Mouse (Mus musculus) naive thymus-derived CD4-positive, alpha-beta T cell, adult 2 months (primary cell): ENCODE measurements at regions not wholly inside any gene's neighbourhood (a gene's known extent, or its start where the extent isn't known, plus 50 kb on each side); places are given as distances from the start of the nearest gene placed in this dataset.

Experiments
- DNase-seq: peaks from one replicate; pipeline ENCODE4 v3.0.0-alpha.2; 2011; ENCODE audit warnings: low read depth

- DNase-seq, result no peak
Measured at GRCm38 (mm10) chr15:69389575-69389974, 2888.9 kb upstream of the Lrrc6 start.

GRCm38 (mm10) chr15:69387466-69387865 is 2886.8 kb upstream of the Lrrc6 start:
- no peak for DNase-seq

GRCm38 (mm10) chr15:69365440-69365839 is 2864.7 kb upstream of the Lrrc6 start:
- DNase-seq, result no peak

- no peak for DNase-seq
Measured at GRCm38 (mm10) chr15:69350053-69350739, 2849.5 kb upstream of the Lrrc6 start.

- DNase-seq, result no peak
Measured at GRCm38 (mm10) chr15:69346065-69346464, 2845.4 kb upstream of the Lrrc6 start.

DNA sequence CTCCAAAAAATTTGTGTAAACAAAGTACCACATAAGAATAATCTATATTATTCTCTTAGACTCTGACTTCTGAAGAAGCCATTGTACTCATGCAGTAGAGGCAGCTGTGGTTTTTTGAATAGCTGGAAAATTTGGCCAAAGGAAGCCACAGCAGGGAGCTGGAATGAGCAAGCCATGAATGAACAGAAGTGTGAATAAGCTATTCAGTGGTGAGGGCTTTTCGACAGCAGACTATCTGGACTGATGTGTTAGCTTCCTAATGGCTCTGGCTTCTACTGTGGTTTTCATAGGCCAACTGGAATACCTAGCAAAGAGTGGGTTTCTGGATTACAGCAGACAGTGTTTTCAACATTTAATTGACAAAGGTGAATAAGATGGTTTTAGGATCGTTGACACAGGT is 2842.0 kb upstream of the Lrrc6 start:
- DNase-seq, result no peak

- DNase-seq, result no peak
Measured at GRCm38 (mm10) chr15:69336491-69336890, 2835.8 kb upstream of the Lrrc6 start.

- no peak for DNase-seq
Measured at GRCm38 (mm10) chr15:69326537-69326936, 2825.8 kb upstream of the Lrrc6 start.

- no peak for DNase-seq
Measured at GRCm38 (mm10) chr15:69303100-69303499, 2802.4 kb upstream of the Lrrc6 start.

DNA sequence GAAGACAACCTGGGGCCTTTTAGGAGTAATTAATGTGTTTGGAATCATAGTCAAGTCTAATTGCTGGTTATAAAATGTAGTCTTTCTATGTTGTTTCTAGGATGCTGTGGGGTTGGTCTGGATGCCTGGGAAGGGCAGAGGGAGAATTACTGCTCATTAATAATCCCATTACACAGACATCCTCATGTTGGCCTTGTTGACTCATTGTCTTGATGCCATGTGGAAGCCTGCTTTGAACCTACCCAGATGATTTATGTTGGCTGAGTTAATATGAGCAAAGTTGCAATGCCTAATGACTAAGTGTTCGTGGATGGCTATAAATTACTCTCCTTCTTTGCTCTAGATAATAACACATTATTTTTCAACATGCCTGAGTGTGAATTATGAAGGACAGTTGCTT is 2790.6 kb upstream of the Lrrc6 start:
- no peak for DNase-seq

DNA sequence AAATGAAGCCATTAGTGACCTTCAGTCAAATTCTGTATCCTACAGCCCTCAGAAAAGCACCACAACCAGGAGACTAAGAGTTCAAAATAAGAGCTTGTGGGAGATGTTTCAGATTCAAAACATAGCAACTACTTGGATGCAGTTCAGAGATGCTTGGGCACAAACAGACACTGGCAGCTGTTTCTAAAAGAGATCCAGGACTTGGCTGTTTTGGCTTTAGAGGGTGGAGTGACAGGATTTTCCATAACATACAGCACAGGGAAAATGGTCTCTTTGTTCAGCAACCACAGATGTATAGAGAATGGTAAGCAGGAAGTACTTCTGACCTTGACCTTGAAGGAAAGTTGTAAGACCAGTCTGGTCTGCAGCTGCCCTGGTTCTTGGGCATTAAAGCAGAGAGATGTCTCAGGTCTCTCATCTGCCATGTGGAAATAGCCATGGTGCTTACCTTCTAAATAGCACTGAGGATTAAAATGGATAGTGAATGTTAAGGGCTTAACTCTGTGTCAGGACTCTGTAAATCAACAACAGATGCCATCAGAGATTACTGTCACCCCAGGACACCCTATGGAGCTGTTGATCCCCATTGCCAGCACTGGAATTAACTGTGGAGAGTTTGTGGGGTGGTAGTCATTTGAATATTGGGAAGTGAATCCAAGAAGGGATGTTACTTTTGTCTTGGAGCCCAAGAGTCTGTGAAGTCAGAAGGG is 2775.0 kb upstream of the Lrrc6 start:
- no peak for DNase-seq

- DNase-seq, result no peak
Measured at GRCm38 (mm10) chr15:69274225-69274766, 2773.6 kb upstream of the Lrrc6 start.

GRCm38 (mm10) chr15:69273518-69273917 is 2772.8 kb upstream of the Lrrc6 start:
- DNase-seq, result no peak

DNA sequence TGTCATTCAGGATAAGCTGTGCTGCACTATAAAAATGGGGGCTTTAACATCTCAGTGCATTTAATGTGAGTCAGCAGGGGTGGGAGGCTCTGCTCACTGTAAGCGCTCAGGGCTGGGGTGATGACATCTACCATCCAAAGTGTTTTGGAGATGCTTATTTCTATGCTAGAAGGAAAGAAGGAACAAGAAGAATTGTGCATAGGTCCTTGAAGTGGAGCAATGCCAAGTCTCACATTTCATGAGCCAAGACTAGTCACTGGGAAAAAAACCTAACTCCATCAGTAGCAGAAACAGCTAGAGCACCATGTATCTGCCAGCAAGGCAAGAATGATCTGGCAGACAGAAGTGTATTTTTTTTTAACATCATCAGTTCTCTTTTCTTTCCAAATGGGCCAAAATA is 2761.2 kb upstream of the Lrrc6 start:
- DNase-seq, result no peak

DNA sequence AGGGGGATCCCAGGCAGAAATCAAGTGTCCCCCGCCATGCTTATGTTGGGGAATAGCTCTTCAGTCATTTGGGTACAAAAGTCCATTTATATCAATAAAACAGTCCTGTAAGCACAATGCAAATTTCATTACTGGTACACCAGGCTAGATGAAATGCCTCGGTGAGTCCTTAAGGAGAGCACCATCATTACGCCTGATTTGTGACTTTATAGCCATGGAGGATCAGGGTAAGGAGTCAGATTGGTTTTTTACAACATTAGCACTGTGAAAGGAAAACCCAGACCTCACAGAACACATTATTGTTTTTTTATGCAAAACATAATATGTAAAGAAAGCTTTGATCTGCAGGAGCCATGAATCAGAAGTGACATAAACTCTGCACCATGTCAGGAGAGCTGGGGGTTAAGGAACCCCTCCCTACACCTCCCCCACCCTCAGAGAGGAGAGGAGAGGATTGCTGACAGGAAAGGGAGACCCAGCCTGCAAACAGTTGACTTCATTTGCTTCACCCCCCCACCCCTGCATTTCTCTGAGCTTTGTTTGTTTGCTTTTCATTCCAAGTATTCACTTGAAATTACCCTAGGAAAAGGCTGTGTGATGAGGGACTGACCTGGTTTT is 2756.6 kb upstream of the Lrrc6 start:
- no peak for DNase-seq

GRCm38 (mm10) chr15:69253698-69254097 is 2753.0 kb upstream of the Lrrc6 start:
- no peak for DNase-seq

DNA sequence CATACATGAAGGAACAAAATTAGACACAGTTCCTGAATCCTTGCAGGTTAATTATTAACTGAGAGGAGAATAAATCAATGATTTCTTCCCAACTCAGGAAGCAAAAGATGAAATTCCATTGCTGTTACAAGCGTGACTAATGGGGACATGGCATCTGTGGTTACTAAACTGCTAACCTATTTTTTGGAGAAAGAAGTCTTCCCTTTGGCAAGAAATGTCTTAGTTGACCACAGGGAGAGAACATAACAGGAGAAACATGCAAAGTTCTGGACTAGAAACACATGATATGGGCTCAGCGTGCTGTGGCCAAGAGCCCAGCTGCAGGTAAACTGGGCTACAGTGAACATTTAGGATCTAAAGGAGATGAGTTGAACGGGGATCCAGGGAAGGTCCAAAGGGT is 2751.4 kb upstream of the Lrrc6 start:
- DNase-seq, result no peak

- no peak for DNase-seq
Measured at GRCm38 (mm10) chr15:69246190-69246966, 2745.7 kb upstream of the Lrrc6 start.

DNA sequence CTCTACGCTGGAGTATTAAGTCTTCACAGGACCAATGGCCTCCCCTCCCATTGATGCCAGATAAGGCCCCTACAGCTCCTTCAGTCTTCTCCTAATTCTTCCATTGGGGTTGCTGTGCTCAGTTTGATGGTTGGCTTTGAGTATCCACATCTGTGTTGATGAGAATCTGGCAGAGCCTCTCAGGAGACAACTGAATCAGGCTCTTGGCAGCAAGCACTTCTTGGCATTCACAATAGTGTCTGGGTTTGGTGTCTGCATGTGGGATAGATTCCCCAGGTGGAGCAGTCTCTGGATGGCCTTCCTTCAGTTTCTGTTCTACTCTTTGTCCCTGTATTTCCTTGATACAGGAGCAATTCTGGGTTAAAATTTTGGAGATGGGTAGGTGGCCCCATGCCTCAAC is 2734.6 kb upstream of the Lrrc6 start:
- DNase-seq, result no peak

GRCm38 (mm10) chr15:69224619-69225587 is 2724.2 kb upstream of the Lrrc6 start:
- DNase-seq, result no peak

- DNase-seq, result no peak
Measured at GRCm38 (mm10) chr15:69223411-69223810, 2722.7 kb upstream of the Lrrc6 start.
